Mouse (Mus musculus): ENCODE data around the gene 5730596B20Rik.

The 5730596B20Rik gene

GRCm38 (mm10) chr6:52162611-52163365 lies 14.5 kb upstream of the 5730596B20Rik start:
- DNase-seq (ENCODE audit: low spot score in 2 of 2) = no peak

- DNase-seq (ENCODE audit: low spot score in 2 of 2) = no peak
These were observed 13.8 kb upstream of the 5730596B20Rik start for GRCm38 (mm10) chr6:52163366-52164031.

DNA sequence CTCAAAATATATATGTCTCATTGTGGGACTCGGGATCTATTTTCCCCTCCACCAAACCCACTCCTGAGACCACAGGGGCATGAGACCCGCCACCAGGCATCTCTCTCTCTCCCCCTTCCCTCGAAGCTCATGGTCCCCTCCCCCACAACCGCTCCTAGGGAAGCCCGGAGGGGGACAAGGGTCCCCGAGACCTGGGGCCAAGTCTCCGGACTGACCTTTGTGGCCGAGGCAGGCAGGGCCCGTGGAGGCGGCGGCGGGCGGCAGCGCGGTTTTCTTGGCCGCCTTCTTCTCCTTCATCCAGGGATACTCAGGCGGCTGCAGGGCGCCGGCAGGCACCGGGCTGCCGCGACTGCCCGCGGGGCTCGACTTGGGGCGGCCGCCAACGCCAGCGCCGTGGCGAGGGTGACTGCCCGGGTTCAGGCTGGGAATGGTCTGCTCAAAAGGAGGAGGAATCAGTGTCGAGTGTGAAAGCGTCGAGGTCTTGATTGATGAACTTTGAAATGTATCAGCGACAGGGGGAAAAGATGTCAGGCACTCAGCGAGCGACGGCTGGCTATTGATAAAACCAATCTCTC lies 13.2 kb upstream of the 5730596B20Rik start:
- DNase-seq (ENCODE audit: low spot score in 2 of 2) = no peak

DNA sequence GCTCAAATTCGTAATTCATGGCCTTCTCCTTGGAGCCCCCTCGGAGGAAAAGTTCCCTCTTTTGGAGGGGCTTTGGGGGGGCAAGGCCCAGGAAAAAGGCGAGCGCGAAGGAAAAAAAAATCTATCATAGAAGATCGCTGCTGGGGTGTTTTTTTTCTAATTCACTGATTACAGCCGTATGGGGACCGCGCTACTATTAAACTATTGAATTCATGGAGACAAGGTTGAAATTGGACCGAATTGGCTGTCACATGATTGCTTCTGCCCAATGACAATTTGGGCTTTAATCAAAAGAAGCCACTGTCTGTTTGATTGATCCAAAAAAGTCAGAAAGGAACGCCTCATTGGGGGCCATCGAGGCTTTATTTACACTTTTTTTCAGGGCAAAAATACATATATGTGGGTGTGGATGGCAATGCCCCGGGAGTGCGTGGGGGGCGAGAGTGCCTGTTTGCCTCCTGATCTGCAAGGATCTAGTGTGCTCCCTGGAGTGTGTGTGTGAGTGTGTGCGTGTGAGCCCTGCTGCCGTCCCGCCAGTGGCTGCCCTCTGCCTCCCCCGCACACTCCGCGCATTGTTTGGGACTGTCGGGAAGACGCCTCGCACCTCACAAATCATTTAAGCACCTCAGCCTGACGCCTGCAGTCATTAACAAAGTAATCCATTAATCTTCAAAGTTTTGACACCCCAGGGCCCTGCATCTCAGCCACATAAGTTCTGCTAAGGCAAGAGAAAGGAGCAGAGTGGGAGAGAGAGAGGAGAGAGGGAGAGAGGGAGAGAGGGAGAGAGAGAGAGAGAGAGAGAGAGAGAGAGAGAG lies 12.5 kb upstream of the 5730596B20Rik start, which contains the start of gene Hoxa2:
Gene Hoxa2, minus strand, starts transcription at position 206 of the 815 bp plus-strand sequence.
- no peak for DNase-seq (ENCODE audit: low spot score in 2 of 2)

DNA sequence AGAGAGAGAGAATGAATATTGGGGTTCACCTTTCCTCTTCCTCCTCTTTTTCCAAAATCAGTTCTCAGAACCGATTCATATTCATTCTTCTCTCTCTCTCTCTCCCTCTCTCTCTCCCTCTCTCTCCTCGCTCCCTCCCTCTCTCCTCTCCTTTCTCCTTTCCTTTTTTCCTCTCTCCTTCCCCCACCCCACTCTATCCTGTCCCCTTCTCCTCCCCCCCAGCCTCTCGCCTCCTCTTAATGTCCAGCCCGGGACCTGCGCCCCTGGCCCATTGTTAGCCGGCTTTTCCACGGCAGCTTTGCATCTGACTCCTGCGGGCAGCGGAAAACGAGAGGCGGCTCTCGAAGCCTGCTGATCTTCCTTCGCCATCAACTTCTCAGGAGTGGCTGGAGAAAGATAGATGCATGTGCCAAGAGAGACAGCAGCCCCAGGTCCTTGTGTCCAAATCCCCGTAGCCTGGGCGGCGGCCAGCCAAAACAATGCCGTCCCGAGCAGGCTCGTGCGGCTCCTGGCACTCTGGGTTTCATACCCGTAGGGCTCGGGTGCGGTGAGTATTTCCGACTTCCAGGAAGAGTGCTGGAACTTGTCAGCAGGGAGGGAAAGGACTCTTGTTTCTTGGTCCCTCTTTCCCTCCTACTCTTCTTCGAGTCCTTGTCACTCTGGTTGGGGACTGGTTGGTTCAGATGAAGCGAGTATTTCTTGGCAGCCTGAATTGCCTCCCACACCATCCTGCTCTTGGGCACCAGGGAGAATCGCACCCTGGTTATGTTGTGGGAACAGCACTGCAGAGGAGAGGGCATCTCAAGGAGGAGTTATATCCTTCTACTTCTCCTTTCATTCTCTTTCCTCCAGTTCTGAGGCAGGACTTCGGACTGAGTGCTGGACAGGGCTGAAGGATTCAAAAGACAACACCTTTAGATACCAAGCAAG lies 11.6 kb upstream of the 5730596B20Rik start:
- DNase-seq (ENCODE audit: low spot score in 2 of 2) = no peak

DNA sequence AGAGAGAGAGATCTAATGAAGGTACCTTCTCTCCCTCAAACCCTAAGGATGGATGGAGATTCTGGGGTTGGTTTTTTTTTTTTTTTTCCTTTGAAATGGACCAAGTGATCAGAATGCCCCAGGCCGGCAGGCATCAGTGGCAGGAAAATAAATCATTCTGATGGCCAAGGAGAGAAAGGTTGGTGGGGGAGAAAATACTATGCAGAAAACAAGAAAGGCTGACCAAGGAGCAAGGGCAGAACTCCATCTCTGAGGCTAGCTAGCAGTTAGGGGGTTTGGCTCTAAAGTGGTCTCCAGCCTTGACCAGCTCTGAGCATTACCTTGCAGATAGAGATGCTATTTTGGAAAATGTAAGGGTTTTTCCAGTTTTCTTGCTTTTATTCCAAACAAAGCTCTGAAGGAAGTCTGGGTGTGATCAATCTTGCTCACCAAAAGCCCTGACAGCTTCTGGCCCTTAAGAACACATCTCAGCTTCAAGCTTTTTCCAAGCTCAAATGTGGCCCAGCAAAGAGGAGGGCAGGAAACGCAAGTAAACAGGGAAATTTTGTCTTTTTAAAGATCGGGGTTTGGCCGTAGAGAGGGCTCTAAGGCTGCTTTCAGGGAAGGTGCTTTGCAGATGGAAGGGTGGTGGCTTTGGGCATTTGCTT lies 10.7 kb upstream of the 5730596B20Rik start:
- no peak for DNase-seq (ENCODE audit: low spot score in 2 of 2)

DNA sequence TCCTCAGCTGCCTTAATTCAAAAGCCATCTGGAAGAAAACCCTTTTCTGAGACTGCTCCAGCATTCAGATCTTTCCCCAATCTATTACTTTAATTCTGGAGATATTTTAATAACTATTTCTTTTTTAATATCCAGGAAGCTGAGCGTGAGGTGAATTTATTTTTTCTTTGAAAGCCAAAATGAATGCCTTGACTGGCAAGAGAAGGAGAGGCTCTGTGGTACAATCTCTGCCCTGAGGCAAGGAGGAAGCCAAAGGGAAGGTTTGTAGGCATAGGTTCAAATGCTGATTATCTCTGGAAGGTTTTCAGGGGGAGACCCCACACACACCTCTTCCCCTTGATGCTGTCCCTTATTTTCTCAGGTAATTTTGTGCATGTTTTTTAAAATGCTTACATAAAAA lies 10.1 kb upstream of the 5730596B20Rik start:
- no peak for DNase-seq (ENCODE audit: low spot score in 2 of 2)

GRCm38 (mm10) chr6:52167736-52168161 lies 9.5 kb upstream of the 5730596B20Rik start:
- DNase-seq (ENCODE audit: low spot score in 2 of 2) = no peak

DNA sequence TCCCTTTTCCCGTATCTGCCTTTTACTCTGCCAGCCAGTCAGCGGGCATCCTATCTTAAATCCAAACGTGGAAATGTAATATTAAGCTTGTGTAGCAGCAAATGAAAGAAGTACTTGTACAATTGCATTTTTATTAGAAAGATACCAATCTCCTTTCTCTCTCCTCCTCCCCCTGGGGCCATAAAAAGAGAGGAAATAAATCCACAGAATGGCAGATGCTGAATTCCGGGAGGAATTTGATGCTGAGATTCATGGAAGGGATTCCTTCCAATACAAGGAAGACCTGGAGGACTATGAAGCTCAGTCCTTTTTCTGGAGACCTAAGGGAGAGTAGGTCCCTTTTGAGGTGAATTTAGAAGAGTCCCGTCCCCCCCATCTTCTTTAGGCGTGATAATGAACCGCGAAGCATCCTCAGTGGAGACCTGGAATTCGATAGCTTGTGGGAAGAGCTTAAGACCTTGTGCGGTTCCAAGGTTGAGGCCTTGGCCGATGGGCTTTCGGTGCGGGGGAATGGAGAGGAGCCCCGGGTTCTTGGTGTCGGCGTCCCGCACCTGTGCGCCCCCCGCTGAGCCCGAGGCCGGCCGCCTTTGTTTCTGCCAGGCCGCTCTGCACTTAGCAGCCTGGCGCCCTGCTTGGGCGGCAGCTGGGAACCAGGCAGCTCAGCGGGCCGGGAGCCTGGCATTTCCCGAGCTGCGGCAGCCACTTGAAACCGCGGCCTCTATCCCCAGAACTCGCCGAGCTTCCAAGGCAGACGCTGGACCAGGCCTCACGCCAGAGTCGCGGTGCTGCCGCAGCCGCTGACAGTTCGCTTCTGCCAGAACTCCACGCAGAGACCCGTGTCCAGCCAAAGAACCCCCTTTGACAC lies 8.9 kb upstream of the 5730596B20Rik start:
- no peak for DNase-seq (ENCODE audit: low spot score in 2 of 2)

- DNase-seq (ENCODE audit: low spot score in 2 of 2) = no peak
These were observed 7.7 kb upstream of the 5730596B20Rik start for GRCm38 (mm10) chr6:52169499-52170165.

- no peak for DNase-seq (ENCODE audit: low spot score in 2 of 2)
These were observed 7.0 kb upstream of the 5730596B20Rik start for GRCm38 (mm10) chr6:52170166-52170897.

GRCm38 (mm10) chr6:52170898-52171223 lies 6.4 kb upstream of the 5730596B20Rik start:
- no peak for DNase-seq (ENCODE audit: low spot score in 2 of 2)

DNA sequence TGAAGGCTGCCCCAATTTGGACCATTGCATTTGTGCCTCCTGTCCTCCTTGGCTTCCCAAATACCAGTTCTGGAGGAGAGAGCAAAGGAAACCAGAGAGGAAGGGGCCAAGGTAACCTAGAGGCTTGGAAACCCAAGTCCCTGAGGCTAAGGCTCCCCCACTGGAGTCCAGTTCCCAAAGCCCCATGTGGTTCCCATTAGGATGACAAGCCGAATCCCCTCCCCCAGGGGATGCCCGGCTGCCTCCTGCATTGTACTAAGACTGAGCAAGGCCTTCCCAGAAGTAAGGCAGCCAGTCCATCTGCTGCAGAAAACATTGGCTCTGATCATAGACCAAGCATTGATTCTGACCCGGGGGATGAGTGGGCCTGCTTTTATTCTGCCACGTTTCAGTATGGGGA lies 6.0 kb upstream of the 5730596B20Rik start:
- no peak for DNase-seq (ENCODE audit: low spot score in 2 of 2)

- no peak for DNase-seq (ENCODE audit: low spot score in 2 of 2)
These were observed 5.4 kb upstream of the 5730596B20Rik start for GRCm38 (mm10) chr6:52171938-52172337.

GRCm38 (mm10) chr6:52172501-52172900 lies 4.8 kb upstream of the 5730596B20Rik start:
- no peak for DNase-seq (ENCODE audit: low spot score in 2 of 2)

- no peak for DNase-seq (ENCODE audit: low spot score in 2 of 2)
These were observed 3.6 kb upstream of the 5730596B20Rik start for GRCm38 (mm10) chr6:52173648-52174047.

- no peak for DNase-seq (ENCODE audit: low spot score in 2 of 2)
These were observed 2.1 kb upstream of the 5730596B20Rik start for GRCm38 (mm10) chr6:52174968-52175751.

Data from frontal cortex, postnatal 14 days (tissue).